Mouse (Mus musculus): ENCODE measurements around the gene Sec14l1. TPM values are rescaled to one million over a fixed set of nuclear protein-coding genes. Genes with fewer than 3 reads are reported as not detected.

Sec14l1 gene
- polyA plus RNA-seq, 1 experiment from 2014 or later = 37.7 TPM

DNA sequence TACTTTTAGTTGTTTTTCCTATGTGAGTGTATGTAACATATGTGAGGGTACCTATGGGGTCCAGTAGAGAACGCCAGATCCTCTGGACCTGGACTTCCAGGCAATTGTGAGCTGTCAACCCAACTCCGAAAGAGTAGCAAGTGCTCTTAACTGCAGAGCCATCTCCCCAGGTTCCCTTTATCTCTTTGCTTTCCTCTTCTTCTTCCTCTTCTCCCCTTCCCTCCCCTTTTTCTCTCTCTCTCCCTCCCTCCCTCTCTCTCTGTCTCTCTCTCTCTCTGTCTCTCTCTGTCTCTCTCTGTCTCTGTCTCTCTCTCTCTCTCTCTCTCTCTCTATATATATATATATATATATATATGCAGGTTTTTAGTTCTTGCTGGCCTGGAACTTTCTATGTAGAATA is 7.1 kb upstream of the Sec14l1 start:
- DNase-seq (ENCODE audit: low spot score) = no peak

DNA sequence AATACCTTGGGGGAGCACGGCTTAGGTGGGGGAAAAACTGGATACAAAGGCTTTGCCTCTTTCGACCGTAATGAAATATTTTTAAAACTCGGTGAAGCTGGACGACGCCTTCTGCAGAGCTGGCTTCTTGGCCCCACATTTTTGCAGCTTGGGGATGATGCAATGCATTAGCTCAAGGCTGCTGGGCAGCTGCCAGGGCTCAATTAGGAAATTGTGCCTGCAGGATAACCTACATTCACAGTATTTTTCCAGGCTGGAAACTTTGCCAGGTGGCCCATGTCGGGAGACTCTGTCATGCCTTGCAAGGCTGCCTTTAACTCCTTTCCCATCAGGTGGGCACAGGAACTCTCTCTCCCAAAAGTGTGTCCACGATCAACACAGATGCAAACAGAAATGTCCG is 6.4 kb upstream of the Sec14l1 start:
- DNase-seq (ENCODE audit: low spot score) = no peak

DNA sequence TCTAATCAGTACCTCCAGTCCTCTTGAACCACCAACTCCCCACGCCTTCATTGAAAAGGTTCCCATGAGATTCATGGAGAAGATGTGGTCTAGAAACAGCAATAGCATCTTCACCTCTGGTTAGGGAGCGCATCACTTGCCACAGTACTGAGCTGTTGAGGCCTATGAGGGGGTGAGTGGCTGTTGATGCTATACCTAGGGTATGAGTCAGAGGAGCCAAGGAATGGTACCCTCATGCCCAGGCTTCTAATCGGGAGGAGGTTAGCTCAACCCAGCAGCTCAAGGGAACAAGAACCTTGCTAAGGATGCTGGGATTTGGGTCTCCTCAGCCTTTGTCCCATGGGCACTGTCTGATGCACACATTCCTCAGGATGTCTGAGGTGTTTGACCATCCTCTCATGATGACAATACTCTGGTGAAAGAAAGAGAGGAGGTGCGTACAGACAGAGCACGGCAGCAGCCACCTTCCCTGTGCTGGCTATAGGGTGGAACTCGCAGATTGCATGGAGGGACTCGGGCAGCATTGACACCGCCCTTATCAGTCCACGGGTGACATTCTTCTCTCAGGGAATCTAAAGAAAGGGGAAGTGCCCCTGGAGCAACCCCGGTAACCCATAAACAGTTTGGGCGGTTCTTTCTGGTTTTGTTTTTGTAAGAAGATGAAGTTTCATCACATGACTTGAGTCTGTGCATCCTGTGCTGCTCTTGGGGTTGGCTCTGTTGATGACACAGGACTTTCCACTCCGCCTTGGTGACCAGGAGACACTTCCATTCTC is 5.6 kb upstream of the Sec14l1 start:
- no peak for DNase-seq (ENCODE audit: low spot score)

DNA sequence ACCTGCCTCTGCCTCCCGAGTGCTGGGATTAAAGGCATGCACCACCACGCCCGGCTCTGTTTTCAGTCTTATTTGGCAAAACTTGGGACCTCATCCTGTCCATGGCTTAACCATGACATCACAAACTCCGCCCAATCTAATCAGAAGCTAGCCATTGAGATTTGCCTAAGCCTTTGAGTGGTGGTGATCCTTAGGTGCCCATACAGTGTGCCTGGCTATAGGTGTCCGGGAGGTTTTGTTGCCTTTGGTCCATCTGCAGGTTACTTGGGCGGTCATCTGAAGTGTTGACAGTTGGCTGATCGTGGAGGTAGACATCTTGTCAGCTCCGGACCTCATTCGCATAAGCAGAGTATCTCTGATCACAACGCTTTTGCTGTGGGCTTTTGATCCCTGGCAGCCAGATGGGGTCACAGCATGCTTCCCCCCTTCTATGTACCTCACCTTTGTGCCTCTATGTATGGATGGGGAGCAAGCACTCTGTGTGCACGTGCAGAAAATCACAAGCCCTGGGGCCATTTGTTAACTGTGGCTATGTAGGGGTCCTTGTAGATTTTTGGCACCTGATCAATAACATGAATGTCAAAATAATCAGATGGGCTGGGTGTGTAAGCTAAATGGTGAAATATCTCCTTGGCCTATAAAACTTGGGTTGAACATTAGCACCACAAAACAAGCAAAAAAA is 2.9 kb upstream of the Sec14l1 start:
- DNase-seq (ENCODE audit: low spot score) = no peak

DNA sequence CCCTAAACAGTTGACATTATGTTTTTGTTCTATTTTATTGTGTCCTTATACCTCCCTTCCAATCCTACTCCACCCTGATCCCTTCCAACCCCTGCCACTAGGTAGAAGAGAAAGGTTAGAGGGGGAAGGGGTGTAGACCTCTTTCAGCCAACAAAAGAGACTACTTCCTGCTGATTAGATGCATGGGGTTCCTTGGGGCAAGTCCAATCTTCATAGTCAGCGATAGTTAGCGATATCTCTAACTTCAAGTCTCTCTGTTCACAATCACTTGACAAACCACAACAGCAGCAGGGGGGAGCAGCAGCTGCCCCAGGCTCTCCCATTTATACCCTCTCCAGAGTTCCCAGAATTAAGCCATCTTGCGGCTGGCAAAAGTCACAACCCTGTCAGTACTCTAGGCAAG is 2.3 kb upstream of the Sec14l1 start:
- no peak for DNase-seq (ENCODE audit: low spot score)

DNA sequence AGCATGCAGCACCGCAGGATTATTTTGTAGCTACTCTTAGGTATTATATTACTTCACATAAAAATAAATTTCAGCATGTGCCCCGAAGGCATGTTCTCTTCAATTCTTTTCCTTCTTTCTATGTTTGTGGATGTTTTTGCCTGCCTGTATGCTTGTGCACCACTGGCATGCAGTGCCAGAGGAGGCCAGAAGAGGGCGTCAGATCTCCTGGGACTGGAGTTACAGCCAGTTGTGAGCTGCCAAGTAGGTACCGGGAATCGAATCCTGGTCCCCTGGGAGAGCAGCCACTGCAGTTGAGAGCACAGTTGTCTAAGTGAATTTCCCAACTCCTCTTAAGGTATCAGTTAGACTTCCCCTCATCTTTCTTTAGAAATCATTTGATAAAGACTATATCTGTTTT is 1.6 kb upstream of the Sec14l1 start:
- DNase-seq (ENCODE audit: low spot score) = no peak

DNA sequence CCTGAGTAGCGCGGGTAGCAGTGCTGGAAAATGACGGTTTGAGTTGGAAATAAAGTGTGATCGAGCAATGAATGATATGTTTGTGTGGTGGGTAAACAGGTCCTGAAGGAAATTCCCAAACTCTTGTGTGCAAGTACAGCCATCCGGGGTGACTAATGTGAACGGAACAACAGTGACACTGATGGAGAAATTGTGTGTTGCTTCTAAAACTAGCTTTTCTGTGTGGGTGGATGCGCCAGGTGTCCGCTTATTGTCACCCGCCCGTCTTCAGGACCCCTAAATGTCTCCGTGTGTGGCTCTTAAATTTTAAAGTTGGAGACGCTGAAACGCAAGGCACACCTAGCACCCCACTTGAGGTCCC is 757 bp upstream of the Sec14l1 start:
- no peak for DNase-seq (ENCODE audit: low spot score)

DNA sequence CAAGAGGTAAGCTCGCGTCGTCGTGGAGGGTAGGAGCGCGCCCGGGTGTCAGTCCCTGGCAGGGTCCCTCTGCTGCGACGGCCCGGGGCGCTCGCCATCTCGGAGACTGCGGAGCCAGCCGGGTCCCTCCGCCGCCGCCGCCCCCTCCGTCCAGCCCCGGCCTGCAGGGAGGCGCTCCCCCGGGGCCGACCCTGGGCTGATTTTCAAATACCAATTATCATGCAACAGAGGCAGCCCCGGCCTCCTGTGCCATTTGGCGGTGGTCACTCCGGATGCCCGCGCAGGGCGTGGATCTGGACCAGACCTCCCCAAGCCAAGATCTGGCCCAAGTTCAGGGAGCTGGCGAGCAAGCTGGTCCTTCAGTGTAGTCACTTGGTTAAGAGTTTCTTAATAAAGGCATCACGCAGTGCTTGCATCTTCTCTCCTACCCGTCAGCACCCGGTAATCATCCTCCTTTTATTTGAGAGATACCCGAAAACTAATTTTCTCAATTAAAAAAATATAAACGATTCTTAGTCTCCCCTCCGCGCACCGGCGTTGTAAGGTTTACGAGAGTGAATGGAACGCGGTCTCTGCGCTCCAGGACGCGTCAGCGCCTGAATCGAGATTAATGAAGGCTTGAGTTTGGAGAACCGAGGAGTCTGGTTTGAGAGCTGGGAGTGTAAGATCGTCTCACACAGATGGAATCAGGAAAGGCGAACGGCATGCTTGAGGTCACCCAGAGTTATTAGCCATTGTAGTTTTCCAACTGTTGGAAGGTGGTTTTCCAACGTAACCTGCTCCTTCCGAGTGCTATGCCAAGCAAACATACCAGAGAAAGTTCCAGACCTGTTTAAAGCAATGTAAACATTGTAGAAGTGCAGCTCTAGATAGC is 615 bp downstream of the Sec14l1 start:
- no peak for DNase-seq (ENCODE audit: low spot score)

DNA sequence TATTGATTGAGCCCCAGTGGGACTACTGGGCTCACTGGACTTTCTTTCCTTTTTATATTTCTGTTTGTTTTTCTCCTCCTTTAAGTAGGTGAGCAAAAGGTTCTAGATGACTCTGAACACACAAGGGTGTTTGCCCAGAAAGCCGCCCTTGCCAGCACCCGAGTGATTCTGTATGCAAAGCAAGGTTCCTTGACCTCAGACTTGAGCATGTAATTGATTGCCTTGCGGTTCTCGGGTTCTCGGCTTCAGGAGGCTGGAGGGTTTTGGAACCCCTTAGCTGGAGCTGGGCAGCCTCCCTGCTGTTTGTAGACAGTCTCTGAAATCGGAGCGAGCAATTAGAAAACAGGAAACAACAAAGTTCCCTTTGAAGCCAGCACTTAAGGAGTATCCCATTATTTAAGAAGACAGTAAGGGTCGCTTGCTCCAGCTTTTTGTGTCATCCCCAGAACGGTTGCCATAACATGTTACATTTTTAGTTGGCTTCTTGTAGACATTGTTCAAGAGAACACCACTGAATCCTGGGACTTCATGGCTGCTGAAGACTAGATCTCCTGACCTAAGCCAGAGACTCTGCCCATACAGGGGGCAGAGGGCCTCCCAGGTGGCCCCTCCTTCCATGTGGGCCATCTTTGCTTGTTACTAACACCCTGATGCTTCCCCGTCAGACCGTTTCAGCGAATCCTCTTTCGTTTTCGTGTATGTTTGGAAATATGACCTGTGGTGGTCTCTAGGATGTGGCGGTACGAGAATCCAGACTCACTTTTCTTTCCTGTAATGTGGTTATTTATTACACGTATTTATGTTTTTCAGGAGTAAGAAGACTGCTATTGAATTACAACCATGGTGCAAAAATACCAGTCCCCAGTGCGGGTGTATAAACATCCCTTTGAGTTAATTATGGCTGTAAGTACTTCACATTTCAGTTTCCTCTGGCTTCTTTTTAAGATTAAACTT is 1.7 kb downstream of the Sec14l1 start:
- DNase-seq (ENCODE audit: low spot score) = no peak

DNA sequence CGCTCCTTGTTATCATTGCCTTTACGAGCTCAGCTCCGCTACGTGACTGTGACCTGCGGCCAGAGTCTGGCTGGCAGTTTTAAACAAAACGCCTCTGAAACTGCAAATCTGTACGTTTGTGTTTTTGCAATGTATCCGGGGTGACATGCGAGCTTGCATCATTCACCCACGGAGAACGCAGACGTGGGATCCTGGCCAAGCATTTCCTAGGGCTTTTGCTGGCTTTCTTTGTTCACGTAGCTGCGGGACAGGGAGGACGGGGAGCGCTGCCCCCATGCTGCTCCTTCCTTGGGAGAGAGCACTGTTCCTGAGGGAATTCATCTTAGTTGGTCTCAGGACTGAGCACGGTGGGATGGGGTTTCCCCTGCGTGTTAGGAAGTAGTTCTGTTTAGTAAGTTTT is 2.4 kb downstream of the Sec14l1 start:
- DNase-seq (ENCODE audit: low spot score) = no peak

DNA sequence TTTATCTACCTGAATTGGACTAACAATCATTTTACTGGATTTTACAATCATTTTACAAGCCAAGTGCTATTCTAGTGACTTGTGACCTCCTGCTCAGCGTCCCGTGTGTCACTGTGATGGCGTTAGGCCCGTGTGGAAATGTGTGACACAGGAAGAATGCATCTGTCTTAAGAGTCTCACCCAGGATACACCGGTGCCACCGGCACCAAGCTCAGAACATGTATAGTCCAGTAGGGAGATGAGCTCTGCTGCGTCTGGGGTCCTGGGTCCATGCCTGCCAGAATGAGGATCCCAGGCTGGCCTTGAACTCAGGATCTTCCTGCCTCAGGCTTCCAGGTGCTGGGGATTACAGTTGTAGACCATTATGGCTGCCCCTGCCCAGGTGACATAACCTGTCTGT is 2.8 kb downstream of the Sec14l1 start:
- no peak for DNase-seq (ENCODE audit: low spot score)

DNA sequence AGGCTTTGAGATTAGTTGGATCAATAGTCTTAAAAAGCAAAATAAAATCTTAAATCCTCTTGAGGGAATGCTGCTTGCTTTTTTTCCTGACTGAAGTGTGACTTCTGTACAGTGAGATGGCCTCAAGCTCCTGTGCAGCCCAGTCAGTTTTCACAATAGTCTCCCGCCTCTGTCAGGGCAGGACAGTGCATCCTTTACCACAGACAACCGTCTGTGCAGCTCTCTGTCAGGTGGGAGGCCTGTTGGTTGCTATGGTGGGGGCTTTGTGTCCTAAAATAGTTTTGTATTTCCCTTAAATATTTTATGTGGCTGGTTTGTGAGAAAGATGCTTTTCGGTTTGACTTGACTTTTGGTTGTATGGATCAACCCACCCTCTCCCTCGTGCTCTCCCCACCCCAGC is 3.3 kb downstream of the Sec14l1 start:
- no peak for DNase-seq (ENCODE audit: low spot score)

DNA sequence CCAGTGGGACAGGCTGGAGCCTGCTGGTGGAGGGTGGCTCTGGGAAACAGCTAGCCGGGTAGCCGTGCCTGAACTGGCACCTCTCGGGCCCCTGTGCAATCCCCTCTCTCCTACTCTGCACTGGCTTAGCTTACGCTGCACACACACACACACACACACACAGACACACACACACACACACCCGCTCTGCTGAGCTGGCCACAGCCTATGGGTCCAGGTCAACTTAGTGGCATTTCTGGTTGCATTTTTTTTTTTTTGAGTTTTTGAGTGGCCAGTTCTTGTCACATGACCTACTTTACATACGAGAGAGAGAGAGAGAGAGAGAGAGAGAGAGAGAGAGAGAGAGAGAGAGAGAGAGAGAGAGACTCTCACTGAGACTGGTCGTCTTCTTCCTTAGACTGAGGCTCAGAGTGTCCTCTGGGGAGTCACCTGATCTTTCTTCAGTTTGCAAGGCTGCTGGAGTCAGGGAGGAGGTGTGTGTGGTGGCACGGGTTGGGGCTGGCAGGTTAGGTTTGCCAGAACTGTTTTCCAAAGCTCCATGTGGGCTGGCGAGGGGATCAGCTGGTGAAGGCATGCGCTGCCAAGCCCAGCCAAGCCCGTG is 3.9 kb downstream of the Sec14l1 start:
- no peak for DNase-seq (ENCODE audit: low spot score)

DNA sequence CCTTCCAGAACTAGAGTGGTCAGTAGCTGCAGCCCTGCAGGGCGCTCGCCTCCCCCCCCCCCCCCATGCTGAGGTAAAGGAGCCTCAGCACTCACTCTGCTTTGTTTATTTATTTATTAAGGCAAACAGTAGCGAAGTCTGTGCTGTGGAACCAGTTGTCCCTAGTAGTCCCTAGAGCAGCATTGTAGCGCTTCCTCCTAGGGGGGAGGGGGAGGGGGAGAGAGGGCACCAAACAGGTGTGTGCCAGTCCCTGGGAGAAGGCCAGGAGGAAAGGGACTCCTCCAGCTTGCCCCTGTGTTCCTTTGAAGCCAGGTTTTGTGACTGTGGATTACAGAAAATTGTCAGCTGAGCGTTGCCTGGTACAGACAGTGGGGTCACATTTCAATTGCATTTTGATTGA is 4.8 kb downstream of the Sec14l1 start:
- DNase-seq (ENCODE audit: low spot score) = peak; percentile 33

DNA sequence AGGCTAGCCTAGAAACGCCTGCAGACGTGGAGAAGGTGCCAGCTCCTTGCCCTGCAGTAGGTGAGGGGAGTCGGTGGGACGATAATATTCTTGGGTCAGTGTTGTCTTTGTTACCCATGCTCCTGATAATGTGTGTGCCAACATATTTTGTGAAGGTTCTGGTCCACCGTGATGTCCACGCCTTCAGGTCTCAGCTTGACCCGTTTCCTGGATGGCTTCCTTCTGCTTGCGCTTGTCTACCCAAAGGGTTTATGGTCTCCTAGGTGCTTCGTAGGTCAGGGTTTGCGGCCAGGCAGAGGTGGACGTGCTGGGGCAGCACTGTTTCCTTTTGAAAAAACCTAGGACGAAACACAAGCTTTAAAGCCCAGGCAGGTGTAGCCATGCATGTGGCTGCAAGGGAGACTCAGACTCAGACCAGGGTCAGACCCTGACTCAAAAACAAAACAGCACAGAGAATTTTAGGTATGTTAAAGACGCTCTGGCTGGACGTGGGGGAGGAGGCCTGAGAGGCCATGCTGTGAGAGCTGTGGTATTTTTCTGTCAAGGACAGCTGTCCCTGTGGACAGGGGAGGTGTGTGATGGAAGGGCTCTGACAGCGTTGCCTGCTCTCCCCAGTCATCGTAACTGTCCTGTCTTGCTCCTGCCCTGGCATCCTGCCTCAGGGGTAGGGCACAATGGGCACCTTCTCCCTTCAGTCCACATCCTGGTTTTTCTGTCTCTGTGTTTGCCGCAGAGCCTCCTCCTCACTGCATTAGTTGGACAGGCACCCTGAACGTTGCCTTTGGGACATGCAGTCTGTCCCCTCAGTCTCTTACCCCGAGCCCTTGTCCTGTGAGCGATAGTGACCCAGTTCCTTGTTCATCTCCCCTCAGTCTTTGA is 5.6 kb downstream of the Sec14l1 start:
- DNase-seq (ENCODE audit: low spot score) = no peak

DNA sequence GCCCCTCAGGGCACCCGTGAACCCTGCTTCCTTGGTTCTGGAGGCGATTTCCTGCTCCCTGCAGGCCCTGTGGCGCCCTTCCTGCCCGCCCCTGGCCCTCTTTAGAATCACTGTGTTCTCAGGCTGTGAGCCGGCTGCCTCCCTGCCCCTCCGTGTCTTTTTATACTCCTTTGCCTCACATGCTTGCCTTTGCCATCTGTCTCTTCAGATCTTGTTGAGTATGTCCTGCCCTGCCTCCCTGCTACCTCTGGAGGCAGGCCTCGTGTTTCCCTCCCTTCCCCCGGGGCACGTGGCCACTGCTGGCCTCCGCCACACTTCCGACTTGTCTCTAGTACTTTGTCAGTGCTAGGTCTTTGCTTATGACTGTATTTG is 6.2 kb downstream of the Sec14l1 start:
- peak; percentile 53 for DNase-seq (ENCODE audit: low spot score)

DNA sequence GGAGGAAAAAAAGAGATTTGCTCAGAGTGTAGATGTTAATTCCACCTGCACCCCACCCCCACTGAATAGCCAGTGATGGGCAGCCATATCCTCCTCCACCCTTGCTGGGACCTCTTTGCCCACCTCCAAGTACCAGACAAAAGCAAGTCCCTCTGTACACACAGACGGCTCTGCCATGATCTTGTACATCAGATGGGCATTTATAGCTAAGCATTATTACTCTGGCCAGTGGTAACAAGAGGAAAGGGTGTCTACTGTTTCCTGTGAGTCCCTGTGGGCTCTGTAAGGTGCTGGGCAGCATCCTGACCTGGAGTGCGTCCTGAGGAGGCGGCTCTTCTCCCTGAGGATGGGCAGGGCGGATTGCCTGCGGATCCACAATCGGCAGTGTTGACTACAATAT is 7.0 kb downstream of the Sec14l1 start:
- no peak for DNase-seq (ENCODE audit: low spot score)

DNA sequence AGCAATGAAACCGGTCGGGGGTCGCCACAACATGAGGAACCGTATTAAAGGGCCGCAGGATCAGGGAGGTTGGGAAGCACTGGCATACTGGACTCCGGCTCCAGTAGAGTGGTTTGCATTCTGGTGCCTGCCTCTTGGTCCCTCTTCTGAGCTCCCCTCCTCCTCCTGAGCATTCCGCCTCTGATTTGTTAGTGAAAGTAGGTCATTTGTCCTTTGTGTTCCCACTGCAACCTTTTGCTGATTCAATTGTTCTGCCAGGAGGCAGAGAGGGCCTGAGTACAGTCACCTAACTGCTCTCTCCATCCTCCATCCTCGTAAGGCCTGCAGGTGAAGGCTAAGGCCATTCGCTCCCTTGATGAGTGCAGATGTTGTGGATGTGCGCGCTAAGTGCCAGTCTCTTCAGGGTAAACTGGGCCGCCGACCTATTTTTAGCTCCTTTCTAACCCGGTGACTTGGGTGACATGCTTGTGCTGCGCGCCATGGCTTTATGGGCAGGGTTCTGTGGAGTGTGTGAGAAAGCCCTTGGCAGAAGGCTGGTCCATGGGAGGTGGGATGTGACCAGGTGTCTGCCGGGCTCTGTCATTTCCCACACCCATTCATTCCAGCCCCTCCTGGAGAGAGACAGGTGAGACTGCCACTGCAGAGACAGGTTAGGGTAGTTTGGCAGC is 8.6 kb downstream of the Sec14l1 start:
- DNase-seq (ENCODE audit: low spot score) = peak; percentile 56

DNA sequence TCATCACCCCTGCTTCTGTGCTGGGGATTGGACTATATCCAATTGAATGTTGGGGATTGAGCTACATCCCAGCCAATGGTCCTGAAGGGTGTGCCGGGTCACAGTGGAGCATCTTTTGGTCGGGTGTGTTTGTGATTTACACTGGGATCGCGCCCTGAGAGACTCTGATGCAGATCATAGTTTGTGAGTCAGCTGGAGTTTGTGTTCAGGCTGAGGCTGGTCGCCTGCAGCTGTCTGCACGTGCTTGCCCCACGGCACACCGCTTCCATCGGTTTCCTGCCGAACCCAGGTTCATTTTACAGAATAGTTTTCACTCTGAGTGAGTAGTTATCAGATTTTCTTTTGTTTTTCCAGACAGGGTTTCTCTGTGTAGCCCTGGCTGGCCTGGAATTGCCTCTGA is 9.6 kb downstream of the Sec14l1 start:
- DNase-seq (ENCODE audit: low spot score) = peak; percentile 44
